Mouse (Mus musculus): ENCODE measurements at regions not wholly inside any gene's neighbourhood (a gene's known extent, or its start where the extent isn't known, plus 50 kb on each side); places are given as distances from the start of the nearest gene placed in this dataset.
A peak's percentile ranks its signal among the peaks of the same experiment; 100 is the strongest.

GRCm38 (mm10) chr2:74039580-74039979 lies 128.5 kb upstream of the Atp5g3 start:
- TF ChIP-seq CTCF (IDR thresholded peaks at IDR 0.05; ENCODE audit: low read depth), result no peak
- Histone ChIP-seq H3K27ac (ENCODE audit: low read depth) (no peak overlapping the region), H3K4me3 (ENCODE audit: low read depth, low read length) (no peak overlapping the region), H3K4me2 (no peak overlapping the region), H3K9ac (no peak overlapping the region), H3K36me3 (ENCODE audit: insufficient read depth) (no peaks in the 10 kb centered on the region), H3K9me3 (ENCODE audit: low read depth, low read length) (no peaks in the 10 kb centered on the region), H3K4me1 (ENCODE audit: insufficient read depth) (no peaks in the 10 kb centered on the region), H3K27me3 (ENCODE audit: insufficient read depth, low read length) (no peaks in the 10 kb centered on the region)
- 15% methylated on average over 6 of the region's 6 CpGs for WGBS
- peak; percentile 80 for DNase-seq
- ATAC-seq (ENCODE audit: insufficient read depth), result peak; percentile 91

- H3K4me1 ChIP-seq (ENCODE audit: insufficient read depth), result peaks cover 4% of the 10 kb centered on the region; the same call in 1 of the 2 replicates
- H3K9ac ChIP-seq, result no peak overlapping the region
- no peak overlapping the region for H3K4me3 ChIP-seq (ENCODE audit: low read depth, low read length)
- H3K27ac ChIP-seq (ENCODE audit: low read depth), result no peak overlapping the region
- H3K36me3 ChIP-seq (ENCODE audit: insufficient read depth), result no peaks in the 10 kb centered on the region
- H3K9me3 ChIP-seq (ENCODE audit: low read depth, low read length), result no peaks in the 10 kb centered on the region
- 88% methylated on average over 9 of the region's 9 CpGs for WGBS
- ATAC-seq (ENCODE audit: insufficient read depth), result no peak
- no peaks in the 10 kb centered on the region for H3K27me3 ChIP-seq (ENCODE audit: insufficient read depth, low read length)
- no peak for TF ChIP-seq CTCF (IDR thresholded peaks at IDR 0.05; ENCODE audit: low read depth)
- no peak for DNase-seq
- H3K4me2 ChIP-seq, result no peak overlapping the region
These were observed 124.9 kb upstream of the Atp5g3 start for GRCm38 (mm10) chr2:74036043-74036442.

GRCm38 (mm10) chr2:74032177-74033021 lies 121.3 kb upstream of the Atp5g3 start:
- no peak overlapping the region for H3K9ac ChIP-seq
- no peaks in the 10 kb centered on the region for H3K9me3 ChIP-seq (ENCODE audit: low read depth, low read length)
- WGBS, result 18% methylated on average over 11 of the region's 11 CpGs
- peaks cover 4% of the 10 kb centered on the region; the same call in 1 of the 2 replicates for H3K4me1 ChIP-seq (ENCODE audit: insufficient read depth)
- H3K4me2 ChIP-seq, result no peak overlapping the region
- H3K27ac ChIP-seq (ENCODE audit: low read depth), result no peak overlapping the region; the same call in 1 of the 2 replicates
- DNase-seq (peak; percentile 92), ATAC-seq (ENCODE audit: insufficient read depth) (peak; percentile 84)
- no peaks in the 10 kb centered on the region for H3K36me3 ChIP-seq (ENCODE audit: insufficient read depth)
- no peak overlapping the region for H3K4me3 ChIP-seq (ENCODE audit: low read depth, low read length)
- H3K27me3 ChIP-seq (ENCODE audit: insufficient read depth, low read length), result no peaks in the 10 kb centered on the region
- TF ChIP-seq CTCF (IDR thresholded peaks at IDR 0.05; ENCODE audit: low read depth), result no peak

GRCm38 (mm10) chr2:74029938-74030337 lies 118.8 kb upstream of the Atp5g3 start:
- TF ChIP-seq CTCF (IDR thresholded peaks at IDR 0.05; ENCODE audit: low read depth), result no peak
- ATAC-seq (ENCODE audit: insufficient read depth) (no peak), DNase-seq (no peak)
- 85% methylated on average over 9 of the region's 9 CpGs for whole genome bisulfite sequencing
- no peak overlapping the region for H3K4me2 ChIP-seq
- H3K27ac ChIP-seq (ENCODE audit: low read depth), result no peak overlapping the region
- H3K27me3 ChIP-seq (ENCODE audit: insufficient read depth, low read length), result no peaks in the 10 kb centered on the region
- H3K4me3 ChIP-seq (ENCODE audit: low read depth, low read length), result no peak overlapping the region
- peaks cover 4% of the 10 kb centered on the region; the same call in 1 of the 2 replicates for H3K4me1 ChIP-seq (ENCODE audit: insufficient read depth)
- H3K9ac ChIP-seq, result no peak overlapping the region
- H3K9me3 ChIP-seq (ENCODE audit: low read depth, low read length), result no peaks in the 10 kb centered on the region
- no peaks in the 10 kb centered on the region for H3K36me3 ChIP-seq (ENCODE audit: insufficient read depth)

- Histone ChIP-seq H3K9ac (no peak overlapping the region), H3K9me3 (ENCODE audit: low read depth, low read length) (no peaks in the 10 kb centered on the region), H3K4me1 (ENCODE audit: insufficient read depth) (no peaks in the 10 kb centered on the region), H3K27me3 (ENCODE audit: insufficient read depth, low read length) (no peaks in the 10 kb centered on the region), H3K27ac (ENCODE audit: low read depth) (no peak overlapping the region), H3K4me2 (peak overlapping the region; percentile 36; the same call in 1 of the 2 replicates), H3K36me3 (ENCODE audit: insufficient read depth) (no peaks in the 10 kb centered on the region), H3K4me3 (ENCODE audit: low read depth, low read length) (no peak overlapping the region)
- WGBS, result 53% methylated on average over 11 of the region's 11 CpGs
- ATAC-seq (ENCODE audit: insufficient read depth), result no peak
- peak; percentile 77 for TF ChIP-seq CTCF (IDR thresholded peaks at IDR 0.05; ENCODE audit: low read depth)
- DNase-seq, result peak; percentile 85
These were observed 116.4 kb upstream of the Atp5g3 start for GRCm38 (mm10) chr2:74027404-74028104.

GRCm38 (mm10) chr2:74015146-74015545 lies 104.0 kb upstream of the Atp5g3 start:
- Histone ChIP-seq H3K27me3 (ENCODE audit: insufficient read depth, low read length) (no peaks in the 10 kb centered on the region), H3K27ac (ENCODE audit: low read depth) (no peak overlapping the region), H3K36me3 (ENCODE audit: insufficient read depth) (no peaks in the 10 kb centered on the region), H3K9ac (no peak overlapping the region), H3K4me1 (ENCODE audit: insufficient read depth) (no peaks in the 10 kb centered on the region), H3K4me3 (ENCODE audit: low read depth, low read length) (no peak overlapping the region), H3K4me2 (no peak overlapping the region), H3K9me3 (ENCODE audit: low read depth, low read length) (peaks cover 6% of the 10 kb centered on the region; the same call in 1 of the 2 replicates)
- ATAC-seq (ENCODE audit: insufficient read depth), result no peak
- no peak for TF ChIP-seq CTCF (IDR thresholded peaks at IDR 0.05; ENCODE audit: low read depth)
- 76% methylated on average over 7 of the region's 7 CpGs for WGBS
- DNase-seq, result no peak

- no peaks in the 10 kb centered on the region for H3K4me1 ChIP-seq (ENCODE audit: insufficient read depth)
- no peak overlapping the region for H3K4me3 ChIP-seq (ENCODE audit: low read depth, low read length)
- H3K36me3 ChIP-seq (ENCODE audit: insufficient read depth), result no peaks in the 10 kb centered on the region
- H3K27me3 ChIP-seq (ENCODE audit: insufficient read depth, low read length), result no peaks in the 10 kb centered on the region
- peaks cover 8% of the 10 kb centered on the region; the same call in 1 of the 2 replicates for H3K9me3 ChIP-seq (ENCODE audit: low read depth, low read length)
- TF ChIP-seq CTCF (IDR thresholded peaks at IDR 0.05; ENCODE audit: low read depth), result no peak
- no peak overlapping the region for H3K27ac ChIP-seq (ENCODE audit: low read depth)
- no peak overlapping the region for H3K4me2 ChIP-seq
- ATAC-seq (ENCODE audit: insufficient read depth), result no peak
- H3K9ac ChIP-seq, result no peak overlapping the region
- DNase-seq, result no peak
- 84% methylated on average over 3 of the region's 3 CpGs for WGBS
These were observed 103.1 kb upstream of the Atp5g3 start for GRCm38 (mm10) chr2:74014201-74014600.

Measured in lung, embryonic 14.5 days (tissue).